Mouse (Mus musculus) liver, adult 2 months (tissue): ENCODE measurements around the gene Galnt18. TPM values are rescaled to one million over a fixed set of nuclear protein-coding genes. Genes with fewer than 3 reads are reported as not detected.
A peak's percentile ranks its signal among the peaks of the same experiment; 100 is the strongest.

Source experiments
- DNase-seq: peaks from one replicate; pipeline ENCODE4 v3.0.0-alpha.2; 2011; ENCODE audit warnings: low read depth, low spot score; ENCODE audit errors: extremely low read depth
- H3K27ac ChIP-seq: fragments of 200-500 bp; replicated peaks from 2 replicates; pipeline ENCODE4 v1.5.1; 2012; ENCODE audit warnings: low read depth, mild to moderate bottlenecking, control low read depth, inconsistent platforms, low read length; ENCODE audit not compliant: insufficient read depth
- H3K27me3 ChIP-seq: fragments of 200-500 bp; 2 replicates; pipeline ENCODE4 v1.6.1; 2012; ENCODE audit warnings: mild to moderate bottlenecking, moderate library complexity, low read length, inconsistent platforms; ENCODE audit not compliant: control insufficient read depth, insufficient read depth
- H3K36me3 ChIP-seq: fragments of 200-500 bp; 2 replicates; pipeline ENCODE4 v1.6.1; 2012; ENCODE audit warnings: low read length, inconsistent platforms; ENCODE audit not compliant: control insufficient read depth, insufficient read depth
- H3K4me1 ChIP-seq: fragments of 200-500 bp; 2 replicates; pipeline ENCODE4 v1.6.1; 2011; ENCODE audit warnings: low read length; ENCODE audit not compliant: control insufficient read depth, insufficient read depth
- H3K4me3 ChIP-seq: fragments of 200-500 bp; 2 replicates; pipeline ENCODE4 v1.5.1; 2011; ENCODE audit warnings: low read depth, mild to moderate bottlenecking, control low read depth, low read length, moderate library complexity; ENCODE audit not compliant: insufficient read depth
- H3K79me2 ChIP-seq: fragments of 200-500 bp; 2 replicates; pipeline ENCODE4 v1.6.1; 2012; ENCODE audit warnings: inconsistent platforms, mild to moderate bottlenecking, low read length, moderate library complexity; ENCODE audit not compliant: control insufficient read depth, insufficient read depth
- H3K9ac ChIP-seq: fragments of 200-500 bp; 2 replicates; pipeline ENCODE4 v1.6.1; 2012; ENCODE audit warnings: low read depth, mild to moderate bottlenecking, control low read depth, inconsistent platforms, low read length
- CTCF ChIP-seq: fragments of 200-500 bp; IDR thresholded peaks from 2 replicates; pipeline ENCODE4 v1.5.1; 2011; ENCODE audit warnings: low read depth, low read length, control low read depth
- POLR2A ChIP-seq: fragments of 200-500 bp; IDR thresholded peaks from 2 replicates; pipeline ENCODE4 v1.6.1; 2011; ENCODE audit warnings: low read length, control low read depth; ENCODE audit not compliant: insufficient read depth; ENCODE audit errors: extremely low read depth
- WGBS: fragments of 180-500 bp; shearing (Covaris S2); methylation state at CpG from one replicate; pipeline ENCODE4 v1.1.7; 2018; 5-methylcytosine and 5-hydroxymethylcytosine counted together
- polyA plus RNA-seq: library from polyadenylated mRNA; depleted of rRNA; stranded (reverse); fragments of >200 nt; gene quantifications from 2 replicates; pipeline ENCODE4 v1.2.3, GENCODE M21; 2012
- total RNA-seq: library from RNA; depleted of rRNA; stranded (reverse); fragments of >200 nt; gene quantifications from 2 replicates; pipeline ENCODE4 v1.2.3, GENCODE M21; 2014

Galnt18 gene
- total and polyA plus RNA-seq, 2 experiments, result 1.0 to 1.4 TPM

GRCm38 (mm10) chr7:111770585-111770984, 9.2 kb downstream of the Galnt18 start:
- Histone ChIP-seq H3K4me1 (no peaks in the 10 kb centered on the region), H3K9ac (no peak overlapping the region), H3K36me3 (no peaks in the 10 kb centered on the region), H3K79me2 (no peaks in the 10 kb centered on the region), H3K27ac (no peak overlapping the region), H3K27me3 (no peaks in the 10 kb centered on the region), H3K4me3 (no peak overlapping the region)
- no peak for TF ChIP-seq CTCF
- TF ChIP-seq POLR2A, result no peak
- DNase-seq, result no peak
- 87% methylated on average over 3 of the region's 3 CpGs for WGBS

DNA sequence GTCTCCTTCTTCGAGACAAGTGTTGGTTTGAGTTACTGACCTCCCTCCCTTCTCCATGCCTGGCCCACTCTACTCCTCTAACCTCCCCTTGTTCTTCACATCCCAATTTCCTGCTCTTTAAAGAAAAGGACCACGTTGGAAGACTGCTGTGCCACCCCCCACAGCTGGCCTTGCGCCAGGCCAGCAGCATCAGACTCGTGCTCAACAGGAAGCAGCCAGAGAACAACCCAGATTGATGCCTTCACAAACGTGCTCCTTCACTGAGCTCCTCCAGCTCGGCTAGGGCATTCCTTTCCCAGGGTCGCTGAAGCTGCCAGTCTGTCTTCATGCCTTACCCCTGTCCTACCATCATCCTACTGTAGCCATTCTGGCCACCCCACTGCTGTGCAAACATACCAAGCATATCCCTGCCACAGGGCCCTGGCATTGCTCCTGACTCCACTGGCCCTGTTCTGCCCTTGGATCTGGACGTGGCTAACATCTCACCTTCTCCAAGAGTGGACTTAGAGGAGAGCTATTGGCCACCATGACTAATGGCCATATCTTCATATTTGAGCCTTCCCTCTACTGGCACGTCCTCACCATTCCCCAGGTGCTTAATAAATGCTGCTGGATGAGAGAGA, 13.5 kb downstream of the Galnt18 start:
- no peak for DNase-seq
- no peaks in the 10 kb centered on the region for H3K36me3 ChIP-seq
- H3K9ac ChIP-seq, result no peak overlapping the region
- no peaks in the 10 kb centered on the region for H3K27me3 ChIP-seq
- TF ChIP-seq POLR2A (no peak), CTCF (no peak)
- 62% methylated on average over 9 of the region's 9 CpGs for WGBS
- H3K79me2 ChIP-seq, result no peaks in the 10 kb centered on the region
- H3K27ac ChIP-seq, result no peak overlapping the region
- no peaks in the 10 kb centered on the region for H3K4me1 ChIP-seq
- no peak overlapping the region for H3K4me3 ChIP-seq

DNA sequence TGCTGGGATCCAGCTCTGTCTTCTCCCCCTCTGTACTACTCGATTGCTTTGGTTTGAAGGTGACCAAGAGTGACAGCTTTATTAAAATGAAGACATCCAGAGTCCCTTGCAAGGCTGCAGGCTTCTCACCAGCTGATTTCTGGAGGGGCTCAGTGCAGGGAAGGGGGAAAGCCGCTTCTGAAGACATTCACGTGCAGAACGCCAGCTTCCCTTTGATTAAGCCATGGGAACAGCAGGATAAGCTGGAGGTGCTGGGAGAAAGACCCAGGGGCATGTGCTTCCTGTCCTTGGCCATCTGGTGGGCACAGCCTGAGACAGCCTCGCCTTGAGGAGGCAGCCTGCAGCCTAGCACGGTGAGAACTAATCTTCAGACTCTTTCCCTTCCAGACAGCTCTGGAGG, 17.0 kb downstream of the Galnt18 start:
- Histone ChIP-seq H3K9ac (no peak overlapping the region), H3K27me3 (no peaks in the 10 kb centered on the region), H3K4me3 (no peak overlapping the region), H3K4me1 (no peaks in the 10 kb centered on the region), H3K36me3 (no peaks in the 10 kb centered on the region), H3K79me2 (no peaks in the 10 kb centered on the region), H3K27ac (no peak overlapping the region)
- WGBS, result 65% methylated on average over 6 of the region's 6 CpGs
- DNase-seq, result no peak
- TF ChIP-seq POLR2A (no peak), CTCF (no peak)

DNA sequence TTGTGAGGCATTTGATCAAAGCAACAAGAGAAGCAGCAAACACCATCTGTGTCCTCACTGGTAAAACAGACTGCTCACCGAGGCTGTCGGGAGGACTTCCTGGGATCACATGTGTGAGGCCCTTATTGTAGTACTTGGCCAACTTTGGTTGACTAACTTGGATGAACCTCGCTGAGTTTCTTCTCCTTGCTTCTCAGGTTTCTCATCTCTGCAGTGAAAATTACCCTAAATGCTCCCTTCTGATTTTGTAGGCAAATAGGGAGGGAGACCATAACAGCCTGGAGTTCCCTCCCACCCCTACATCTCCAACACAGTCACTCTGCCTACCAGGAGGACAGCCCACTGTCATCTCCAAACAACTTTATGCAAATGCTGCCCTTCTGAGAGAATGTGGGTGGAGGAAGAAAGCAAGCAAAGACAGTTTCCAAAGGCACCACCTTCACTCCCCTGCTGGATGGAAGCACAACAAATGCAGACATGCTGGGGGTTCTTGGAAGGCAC, 31.2 kb downstream of the Galnt18 start:
- no peak overlapping the region for H3K4me3 ChIP-seq
- no peaks in the 10 kb centered on the region for H3K4me1 ChIP-seq
- H3K79me2 ChIP-seq, result no peaks in the 10 kb centered on the region
- WGBS, result 83% methylated on average over 3 of the region's 3 CpGs
- no peak overlapping the region for H3K27ac ChIP-seq
- TF ChIP-seq POLR2A (no peak), CTCF (no peak)
- H3K9ac ChIP-seq, result no peak overlapping the region
- DNase-seq, result no peak
- no peaks in the 10 kb centered on the region for H3K27me3 ChIP-seq
- H3K36me3 ChIP-seq, result no peaks in the 10 kb centered on the region

DNA sequence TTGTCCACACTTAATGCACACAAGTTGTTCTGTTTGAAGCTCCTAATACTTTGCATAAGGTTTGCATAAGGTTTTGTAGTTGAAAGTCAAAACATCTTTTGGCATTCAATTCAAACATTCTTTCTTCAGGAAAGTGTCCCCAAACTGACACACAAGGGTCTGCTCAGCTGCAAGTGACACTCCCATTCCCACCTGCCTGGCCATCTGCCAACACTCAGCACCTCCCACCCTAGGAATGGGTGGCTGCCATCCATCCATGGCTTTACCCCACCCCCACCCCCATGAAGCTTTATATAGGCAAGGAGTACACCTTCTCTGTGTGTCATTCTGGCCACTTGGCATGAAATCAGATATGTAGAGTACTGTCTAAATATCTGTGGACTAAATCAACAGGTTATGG, 35.0 kb downstream of the Galnt18 start:
- no peak overlapping the region for H3K4me3 ChIP-seq
- H3K4me1 ChIP-seq, result no peaks in the 10 kb centered on the region
- no peak for DNase-seq
- H3K9ac ChIP-seq, result no peak overlapping the region
- TF ChIP-seq CTCF, result no peak
- TF ChIP-seq POLR2A, result no peak
- no peaks in the 10 kb centered on the region for H3K79me2 ChIP-seq
- no peak overlapping the region for H3K27ac ChIP-seq
- no peaks in the 10 kb centered on the region for H3K27me3 ChIP-seq
- H3K36me3 ChIP-seq, result no peaks in the 10 kb centered on the region

DNA sequence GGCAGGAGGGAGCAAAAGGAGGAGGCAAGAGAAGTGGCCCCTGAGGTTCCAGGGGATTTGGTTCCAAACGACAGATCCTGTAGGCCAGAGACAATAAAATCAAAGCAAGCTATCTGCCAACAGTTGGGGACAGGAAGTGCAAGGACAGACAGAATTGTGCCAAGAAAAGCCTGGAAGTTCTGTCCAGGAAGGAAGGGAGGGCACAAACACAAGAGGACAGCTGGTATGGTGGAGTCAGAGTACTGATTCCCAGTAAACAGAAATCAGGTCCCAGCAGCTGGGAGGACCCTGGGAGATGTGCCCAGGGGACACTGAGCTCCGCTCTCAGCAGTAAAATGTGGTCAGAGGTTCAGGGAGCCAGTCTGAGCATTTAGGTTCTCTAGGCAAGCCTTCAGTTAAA, 38.2 kb downstream of the Galnt18 start:
- 41% methylated on average over 2 of the region's 2 CpGs for WGBS
- no peaks in the 10 kb centered on the region for H3K27me3 ChIP-seq
- no peaks in the 10 kb centered on the region for H3K36me3 ChIP-seq
- peak overlapping the region; percentile 23 for H3K27ac ChIP-seq
- DNase-seq, result peak; percentile 10
- TF ChIP-seq POLR2A, result no peak
- TF ChIP-seq CTCF, result no peak
- H3K4me1 ChIP-seq, result no peaks in the 10 kb centered on the region
- no peak overlapping the region for H3K9ac ChIP-seq
- H3K4me3 ChIP-seq, result no peak overlapping the region
- no peaks in the 10 kb centered on the region for H3K79me2 ChIP-seq
